Mouse (Mus musculus) bone marrow macrophage, adult 2 months (primary cell): ENCODE measurements around the gene Abca2.

Experiments
- CTCF ChIP-seq: IDR thresholded peaks from 2 replicates; pipeline ENCODE4 v1.5.1; 2012; ENCODE audit warnings: low read depth, mild to moderate bottlenecking, low read length, moderate library complexity
- POLR2A ChIP-seq: IDR thresholded peaks from 2 replicates; pipeline ENCODE4 v1.6.1; 2012; ENCODE audit warnings: mild to moderate bottlenecking, low read depth, low read length, borderline replicate concordance

- TF ChIP-seq CTCF (no peak), POLR2A (no peak)
Observed at GRCm38 (mm10) chr2:25417426-25417825, 11.1 kb upstream of the Abca2 start.
